Mouse (Mus musculus) lung, adult 2 months (tissue): Measurements from ENCODE around the gene Rpl5.

ENCODE experiments used
- CTCF ChIP-seq: fragments of 200-500 bp; IDR thresholded peaks from 2 replicates; pipeline ENCODE4 v1.5.1; 2011; ENCODE audit warnings: mild to moderate bottlenecking, low read length, control low read depth; ENCODE audit not compliant: insufficient read depth
- POLR2A ChIP-seq: fragments of 200-500 bp; IDR thresholded peaks from 2 replicates; pipeline ENCODE4 v1.6.1; 2011; ENCODE audit warnings: low read depth, mild to moderate bottlenecking, control low read depth, low read length, borderline replicate concordance; ENCODE audit errors: extremely low read depth

DNA sequence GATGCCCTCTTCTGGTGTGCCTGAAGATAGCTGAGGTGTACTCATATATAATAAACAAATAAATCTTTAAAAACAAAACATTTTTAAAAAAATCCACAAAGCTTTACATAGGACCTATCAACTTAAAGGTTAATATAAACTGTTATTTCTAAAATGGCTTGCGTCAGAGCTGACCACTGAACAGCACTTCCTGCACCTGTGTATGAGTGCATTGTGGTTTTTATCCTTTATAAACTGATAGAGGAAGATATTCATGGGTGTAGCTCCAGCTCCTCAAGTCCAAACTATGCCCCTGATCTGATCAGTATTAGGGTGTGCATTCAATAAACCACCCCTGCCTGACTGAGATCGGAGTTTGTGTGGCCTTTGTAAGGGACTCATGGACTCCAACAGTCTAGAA is 38.6 kb downstream of the Rpl5 start:
- TF ChIP-seq POLR2A (no peak), CTCF (no peak)
